Mouse (Mus musculus) MEL (cell line): ENCODE data around the gene Syk.

Experiments
- CTCF ChIP-seq, 3 experiments: IDR thresholded peaks in 2 of 3; conservative IDR thresholded peaks in 1 of 3; 2 replicates each; pipeline ENCODE4 v1.5.1; 2011 to 2012; ENCODE audit warnings: low read length in 3 of 3, low read depth in 2 of 3, mild to moderate bottlenecking in 2 of 3, improper control_type of control experiment in 1 of 3, inconsistent platforms in 1 of 3, mixed read lengths in 1 of 3, moderate library complexity in 1 of 3; ENCODE audit not compliant: control insufficient read depth in 1 of 3, insufficient read depth in 1 of 3, poor library complexity in 1 of 3, severe bottlenecking in 1 of 3
- EP300 ChIP-seq, 2 experiments: IDR thresholded peaks; 2 replicates each; pipeline ENCODE4 v1.6.1; 2011; ENCODE audit warnings: improper control_type of control experiment in 2 of 2, low read length in 2 of 2, low read depth in 1 of 2, mild to moderate bottlenecking in 1 of 2
- GATA1 ChIP-seq: IDR thresholded peaks from 2 replicates; pipeline ENCODE4 v1.6.1; 2011; ENCODE audit warnings: low read depth, low read length, improper control_type of control experiment
- NELFE ChIP-seq: IDR thresholded peaks from 2 replicates; pipeline ENCODE4 v1.6.1; 2011; ENCODE audit warnings: low read depth, low read length, improper control_type of control experiment
- POLR2A ChIP-seq, 2 experiments: IDR thresholded peaks; 2 replicates each; pipeline ENCODE4 v1.6.1; 2011 to 2012; ENCODE audit warnings: low read length in 2 of 2, mild to moderate bottlenecking in 2 of 2, control low read depth in 1 of 2, improper control_type of control experiment in 1 of 2, low read depth in 1 of 2, moderate library complexity in 1 of 2; ENCODE audit not compliant: control insufficient read depth in 1 of 2, insufficient read depth in 1 of 2, poor library complexity in 1 of 2
- RAD21 ChIP-seq: IDR thresholded peaks from 2 replicates; pipeline ENCODE4 v1.6.1; 2011; ENCODE audit warnings: mild to moderate bottlenecking, low read depth, low read length, improper control_type of control experiment
- SMC3 ChIP-seq: IDR thresholded peaks from 2 replicates; pipeline ENCODE4 v1.6.1; 2011; ENCODE audit warnings: low read depth, low read length, improper control_type of control experiment
- ZKSCAN1 ChIP-seq: IDR thresholded peaks from 2 replicates; pipeline ENCODE4 v1.6.1; 2012; ENCODE audit warnings: low read depth, mild to moderate bottlenecking, inconsistent platforms, low read length, improper control_type of control experiment, moderate library complexity

DNA sequence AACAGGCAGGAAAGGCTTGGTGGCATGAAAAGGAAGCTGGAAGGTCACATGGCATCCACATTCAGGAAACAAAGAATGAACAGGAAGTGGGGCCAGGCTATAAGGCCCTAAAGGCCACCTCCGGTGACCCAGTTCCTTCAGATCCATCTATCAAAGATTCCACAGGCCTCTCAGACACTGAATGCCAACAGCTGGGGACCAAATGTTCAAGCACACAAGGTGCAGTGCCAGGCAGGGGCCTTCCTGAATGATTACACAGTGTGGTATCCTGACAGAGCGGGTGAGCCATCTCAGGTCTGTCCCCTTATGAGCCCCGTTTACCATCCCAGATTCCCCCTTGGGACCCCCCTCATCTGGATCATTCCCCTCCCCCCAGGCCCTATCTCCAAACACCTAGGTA lies 63.6 kb downstream of the Syk start:
- no peak for TF ChIP-seq CTCF (IDR thresholded peaks at IDR 0.05 in 2 of 3, conservative IDR thresholded peaks at IDR 0.05 in 1 of 3; ENCODE audit: control insufficient read depth in 1 of 3, insufficient read depth in 1 of 3, low read depth in 2 of 3, low read length in 3 of 3, poor library complexity in 1 of 3, severe bottlenecking in 1 of 3)
- TF ChIP-seq SMC3 = no peak
- no peak for TF ChIP-seq ZKSCAN1
- TF ChIP-seq NELFE = no peak
- TF ChIP-seq EP300 (IDR thresholded peaks at IDR 0.05; ENCODE audit: low read depth in 1 of 2, low read length in 2 of 2) = no peak
- no peak for TF ChIP-seq POLR2A (IDR thresholded peaks at IDR 0.05; ENCODE audit: control insufficient read depth in 1 of 2, insufficient read depth in 1 of 2, low read depth in 1 of 2, low read length in 2 of 2, poor library complexity in 1 of 2)
- TF ChIP-seq RAD21 = no peak
- TF ChIP-seq GATA1 = no peak
